Comparison of ENCODE assay signal across 10 mouse cellular contexts in genomic region chr13:99239161-99239530, GRCm38 (mm10). TPM values are rescaled to one million over a fixed set of nuclear protein-coding genes. Genes with fewer than 3 reads are reported as not detected.
DNase-seq lines count a peak whose midpoint lies in the region; ATAC-seq and TF ChIP-seq lines count a peak whose summit lies in the region.
"Had no signal": no experiment of that assay in that cellular context is flagged by ENCODE, and none has a peak within 500 bp of the region (broad histone marks: within the 10 kb centered on the region; RNA-seq: fewer than 3 reads in every experiment).

No protein-coding gene starts in this region.

- peak overlapping the region; percentile 51 for H3K9ac ChIP-seq in heart, adult 2 months (ENCODE audit: low read depth, low read length)
- H3K9ac ChIP-seq in hindbrain, embryonic 14.5 days: no peak overlapping the region

- peak overlapping the region; percentile 45 for H3ac ChIP-seq in C2C12 (ENCODE audit: control insufficient read depth, insufficient read length, low read depth)

- H3K9me3 ChIP-seq in hindbrain, embryonic 14.5 days (ENCODE audit: control insufficient read depth, low read length): no peaks in the 10 kb centered on the region
- H3K9me3 ChIP-seq in midbrain, embryonic 10.5 days (replicated peaks): no peaks in the 10 kb centered on the region

- H3K4me2 ChIP-seq in hindbrain, embryonic 14.5 days (replicated peaks): no peak overlapping the region

- no peaks in the 10 kb centered on the region for H3K79me2 ChIP-seq in heart, adult 2 months (replicated peaks; ENCODE audit: control insufficient read depth, insufficient read depth, low read length)
- H3K79me2 ChIP-seq in C2C12 (ENCODE audit: control insufficient read depth, insufficient read depth): no peaks in the 10 kb centered on the region

- 31% methylated on average over 7 of the region's 7 CpGs for WGBS in heart, adult 2 months
- WGBS in hindbrain, embryonic 14.5 days: 25% methylated on average over 7 of the region's 7 CpGs
- WGBS in midbrain, embryonic 10.5 days: 40% methylated on average over 7 of the region's 7 CpGs

- no peak for ATAC-seq in hindbrain, embryonic 14.5 days (ENCODE audit: low FRiP score)

- peaks cover 52% of the 10 kb centered on the region for H3K36me3 ChIP-seq in heart, adult 2 months (ENCODE audit: control insufficient read depth, insufficient read depth, low read length)
- no peaks in the 10 kb centered on the region for H3K36me3 ChIP-seq in C2C12 (ENCODE audit: control insufficient read depth, insufficient read depth)
- H3K36me3 ChIP-seq in hindbrain, embryonic 14.5 days (replicated peaks; ENCODE audit: control insufficient read depth, insufficient read depth): no peaks in the 10 kb centered on the region
- no peaks in the 10 kb centered on the region for H3K36me3 ChIP-seq in midbrain, embryonic 10.5 days

- no peak for TF ChIP-seq POLR2A in heart, adult 2 months (IDR thresholded peaks at IDR 0.05; ENCODE audit: insufficient read depth, low read depth, low read length)

- TF ChIP-seq EP300 in heart, adult 2 months (IDR thresholded peaks at IDR 0.05; ENCODE audit: insufficient read depth, low read depth, low read length): no peak

- peak overlapping the region; percentile 2; the same call in 1 of the 2 replicates for H3K4me3 ChIP-seq in heart, adult 2 months
- no peak overlapping the region for H3K4me3 ChIP-seq in C2C12 (ENCODE audit: insufficient read depth, poor library complexity, severe bottlenecking)
- no peak overlapping the region for H3K4me3 ChIP-seq in hindbrain, embryonic 14.5 days (replicated peaks; ENCODE audit: low read length)
- H3K4me3 ChIP-seq in midbrain, embryonic 10.5 days: no peak overlapping the region

- no peaks in the 10 kb centered on the region for H3K79me3 ChIP-seq in C2C12 (ENCODE audit: low read depth)

- H3K27me3 ChIP-seq in heart, adult 2 months (ENCODE audit: control insufficient read depth, insufficient read depth, low read length): no peaks in the 10 kb centered on the region
- H3K27me3 ChIP-seq in C2C12 (ENCODE audit: control insufficient read depth, insufficient read depth, insufficient read length): no peaks in the 10 kb centered on the region
- H3K27me3 ChIP-seq in hindbrain, embryonic 14.5 days (ENCODE audit: control insufficient read depth, insufficient read depth, low read length): no peaks in the 10 kb centered on the region
- no peaks in the 10 kb centered on the region for H3K27me3 ChIP-seq in midbrain, embryonic 10.5 days (ENCODE audit: low read depth, poor library complexity, severe bottlenecking)

- intact Hi-C loops in heart, adult 2 months (cut with DNase I): loop anchor here (1.0 to 5.0 kb wide), 3 partner anchors 15 to 112 kb away; no protein-coding TSS in a partner anchor

- peak overlapping the region; percentile 98 for H3K27ac ChIP-seq in heart, adult 2 months
- H3K27ac ChIP-seq in hindbrain, embryonic 14.5 days: peak overlapping the region; percentile 38; the same call in 1 of the 2 replicates
- H3K27ac ChIP-seq in midbrain, embryonic 10.5 days (replicated peaks): peak overlapping the region; percentile 76
- H3K27ac ChIP-seq: macrophage had no signal

- peak in 1 of 2 experiments; percentile 68 for DNase-seq in heart, adult 2 months
- DNase-seq in heart, postnatal 4 days: no peak
- no peak for DNase-seq in hindbrain, embryonic 14.5 days (ENCODE audit: low spot score)
- no peak for DNase-seq in midbrain, embryonic 10.5 days (ENCODE audit: low spot score)
- DNase-seq in cerebellum, postnatal 4 days (ENCODE audit: low spot score in 2 of 2): no peak
- no peak for DNase-seq in adrenal gland, adult 2 months
- DNase-seq in frontal cortex, postnatal 14 days (ENCODE audit: low spot score in 2 of 2): no peak
- DNase-seq: cerebellum, adult 11 months had no signal

- H3K4me1 ChIP-seq in heart, adult 2 months (ENCODE audit: control insufficient read depth, insufficient read depth, low read length): peaks cover 44% of the 10 kb centered on the region
- H3K4me1 ChIP-seq in hindbrain, embryonic 14.5 days (replicated peaks; ENCODE audit: control insufficient read depth, insufficient read depth, low read length): peaks cover 17% of the 10 kb centered on the region; the same call in 1 of the 2 replicates
- peaks cover 25% of the 10 kb centered on the region for H3K4me1 ChIP-seq in midbrain, embryonic 10.5 days

- TF ChIP-seq CTCF in heart, adult 2 months (IDR thresholded peaks at IDR 0.05): no peak
- TF ChIP-seq CTCF in C2C12 (IDR thresholded peaks at IDR 0.05; ENCODE audit: control insufficient read depth, insufficient read depth, insufficient read length): no peak

TF ChIP-seq in C2C12, 6 proteins besides CTCF, POLR2A, EP300 and RAD21:
- TF ChIP-seq MAX (IDR thresholded peaks at IDR 0.05): no peak
- no peak for TF ChIP-seq MYOG (IDR thresholded peaks at IDR 0.05; ENCODE audit: control insufficient read depth, extremely low read depth, insufficient read length)
- TF ChIP-seq CEBPB (IDR thresholded peaks at IDR 0.05; ENCODE audit: low read depth): no peak
- TF ChIP-seq FOSL1 (IDR thresholded peaks at IDR 0.05; ENCODE audit: insufficient read depth, low read length, poor library complexity, severe bottlenecking): no peak
- TF ChIP-seq USF1 (IDR thresholded peaks at IDR 0.05; ENCODE audit: low read depth): no peak
- TF ChIP-seq MYOD1 (IDR thresholded peaks at IDR 0.05; ENCODE audit: control insufficient read depth, insufficient read length, low read depth): no peak

RNA-seq across cellular contexts. Expression of gene Zfp366, which starts 54.5 kb away (rescaled TPM):
- total RNA-seq in heart, adult 2 months (2021): 10 to 100 TPM in 1 of 2 experiments, 1 to 10 TPM in 1; 9.7 to 14.4 TPM
- 5.0 and 7.8 TPM in 2 replicates for polyA plus RNA-seq in heart, adult 2 months (2012; rRNA removed)
- total RNA-seq in heart, postnatal 4 days (2021): 10 to 100 TPM in 1 of 2 experiments, 1 to 10 TPM in 1; 7.2 to 10.1 TPM
- polyA plus RNA-seq in C2C12 (2012; fragmentation: generic; extraction: Trizol): not detected
- 0.78 and 1.3 TPM in 2 replicates for polyA plus RNA-seq in hindbrain, embryonic 14.5 days (2014; fragmentation: Nextera tagmentation; extraction: Ambion mirVana)
- polyA plus RNA-seq in midbrain, embryonic 10.5 days (2016; fragmentation: Nextera tagmentation; extraction: Ambion mirVana): 0.37 and 0.44 TPM in 2 replicates
- total RNA-seq in adrenal gland, adult 2 months (2021): 1 to 10 TPM; 4.6 TPM
- polyA plus RNA-seq in adrenal gland, adult 2 months (2012; rRNA removed): 1.8 and 2.9 TPM in 2 replicates

Comparison
In these comparisons a context has a peak if more than half of its experiments do, and no peak if none do; other contexts are left out.
1. H3K27ac ChIP-seq: peak in every context shown above with its lines; median percentile 98 in heart, adult 2 months; 76 in midbrain, embryonic 10.5 days; 38 in hindbrain, embryonic 14.5 days.